Mouse (Mus musculus) heart, adult 2 months (tissue): Measurements from ENCODE around the gene Bcar3.

Source experiments
- CTCF ChIP-seq: fragments of 200-600 bp; IDR thresholded peaks from 2 replicates; pipeline ENCODE4 v1.8.1; 2022; ENCODE audit warnings: antibody characterized with exemption, mild to moderate bottlenecking, moderate library complexity
- EP300 ChIP-seq: fragments of 200-500 bp; IDR thresholded peaks from 2 replicates; pipeline ENCODE4 v1.6.1; 2011; ENCODE audit warnings: low read depth, low read length, control low read depth; ENCODE audit not compliant: insufficient read depth
- POLR2A ChIP-seq: fragments of 200-500 bp; IDR thresholded peaks from 2 replicates; pipeline ENCODE4 v1.6.1; 2011; ENCODE audit warnings: mild to moderate bottlenecking, low read depth, low read length, control low read depth; ENCODE audit not compliant: insufficient read depth

- no peak for TF ChIP-seq CTCF
- TF ChIP-seq POLR2A, result no peak
- TF ChIP-seq EP300, result no peak
Measured at GRCm38 (mm10) chr3:122551174-122551573, 257.2 kb downstream of the Bcar3 start.
